Mouse (Mus musculus) intestine, postnatal 0 days (tissue): ENCODE results near the gene Junb. TPM values are rescaled to one million over a fixed set of nuclear protein-coding genes. Genes with fewer than 3 reads are reported as not detected.
A peak's percentile ranks its signal among the peaks of the same experiment; 100 is the strongest.

Experiments used
- ATAC-seq: fragments of 200-750 bp; cut with Nextera tagmentation; 2 replicates; pipeline ENCODE4 v1.8.0; 2017; ENCODE audit warnings: mild to moderate bottlenecking, moderate TSS enrichment, moderate library complexity
- H3K27ac ChIP-seq: fragments of 300-500 bp; sonication (generic); 2 replicates; pipeline ENCODE4 v1.5.1; 2014; ENCODE audit warnings: mild to moderate bottlenecking, low read depth, low read length, moderate library complexity
- H3K27me3 ChIP-seq: fragments of 300-500 bp; sonication (generic); replicated peaks from 2 replicates; pipeline ENCODE4 v1.6.1; 2014; ENCODE audit warnings: low read length, mixed read lengths; ENCODE audit not compliant: control insufficient read depth, insufficient read depth
- H3K36me3 ChIP-seq: fragments of 300-500 bp; sonication (generic); 2 replicates; pipeline ENCODE4 v1.6.1; 2014; ENCODE audit warnings: mild to moderate bottlenecking, moderate library complexity; ENCODE audit not compliant: control insufficient read depth, insufficient read depth
- H3K4me1 ChIP-seq: fragments of 300-500 bp; sonication (generic); replicated peaks from 2 replicates; pipeline ENCODE4 v1.6.1; 2014; ENCODE audit warnings: antibody characterized with exemption, low read length, mixed read lengths; ENCODE audit not compliant: control insufficient read depth, insufficient read depth
- H3K4me2 ChIP-seq: fragments of 300-500 bp; sonication (generic); replicated peaks from 2 replicates; pipeline ENCODE4 v1.6.1; 2014; ENCODE audit warnings: low read depth, mild to moderate bottlenecking, moderate library complexity
- H3K4me3 ChIP-seq: fragments of 300-500 bp; sonication (generic); 2 replicates; pipeline ENCODE4 v1.5.1; 2014; ENCODE audit warnings: low read depth, low read length
- H3K9ac ChIP-seq: fragments of 300-500 bp; sonication (generic); 2 replicates; pipeline ENCODE4 v1.6.1; 2014; ENCODE audit warnings: mild to moderate bottlenecking, low read depth, low read length
- H3K9me3 ChIP-seq: fragments of 300-500 bp; sonication (generic); 2 replicates; pipeline ENCODE4 v1.6.1; 2016; ENCODE audit warnings: mixed run types; ENCODE audit not compliant: control insufficient read depth
- CTCF ChIP-seq: sonication (generic); IDR thresholded peaks from 2 replicates; pipeline ENCODE4 v1.5.1; 2016; ENCODE audit warnings: low read depth, mild to moderate bottlenecking, control low read depth, antibody characterized with exemption, moderate library complexity
- WGBS: fragments of 180-500 bp; shearing (Covaris S2); extraction: QIAGEN DNeasy Blood & Tissue Kit; methylation state at CpG from one replicate; pipeline ENCODE4 v1.1.7; 2014; 5-methylcytosine and 5-hydroxymethylcytosine counted together
- polyA plus RNA-seq: library from polyadenylated mRNA; unstranded; fragments of >200 nt; fragmentation: Nextera tagmentation; extraction: Ambion mirVana; gene quantifications from 2 replicates; pipeline ENCODE4 v1.2.1, GENCODE M21; 2015

Junb gene
- polyA plus RNA-seq, 1 experiment from 2014 or later: 47.6 TPM

DNA sequence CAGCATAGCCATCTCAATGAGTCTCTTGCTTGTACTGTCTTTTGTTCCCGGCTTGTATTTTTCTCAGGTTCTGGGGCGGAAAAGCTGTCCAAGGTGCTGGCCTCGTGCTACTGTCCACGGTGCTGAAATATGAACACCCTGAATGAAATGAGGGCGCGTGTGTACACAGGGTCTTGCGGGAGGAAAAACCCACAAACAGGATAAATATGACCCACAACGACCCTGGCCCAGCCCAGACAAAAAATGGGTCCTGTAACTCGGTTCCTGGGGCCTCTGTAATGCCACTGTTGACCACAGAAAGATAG lies 31.3 kb downstream of the Junb start:
- WGBS: 12% methylated on average over 9 of the region's 9 CpGs
- Histone ChIP-seq H3K4me2 (no peak overlapping the region), H3K36me3 (no peaks in the 10 kb centered on the region), H3K27ac (no peak overlapping the region), H3K4me3 (no peak overlapping the region), H3K9ac (no peak overlapping the region), H3K27me3 (peaks cover 50% of the 10 kb centered on the region), H3K4me1 (no peaks in the 10 kb centered on the region), H3K9me3 (no peaks in the 10 kb centered on the region)
- no peak; the same call in 1 of the 2 replicates for TF ChIP-seq CTCF
- no peak for ATAC-seq

DNA sequence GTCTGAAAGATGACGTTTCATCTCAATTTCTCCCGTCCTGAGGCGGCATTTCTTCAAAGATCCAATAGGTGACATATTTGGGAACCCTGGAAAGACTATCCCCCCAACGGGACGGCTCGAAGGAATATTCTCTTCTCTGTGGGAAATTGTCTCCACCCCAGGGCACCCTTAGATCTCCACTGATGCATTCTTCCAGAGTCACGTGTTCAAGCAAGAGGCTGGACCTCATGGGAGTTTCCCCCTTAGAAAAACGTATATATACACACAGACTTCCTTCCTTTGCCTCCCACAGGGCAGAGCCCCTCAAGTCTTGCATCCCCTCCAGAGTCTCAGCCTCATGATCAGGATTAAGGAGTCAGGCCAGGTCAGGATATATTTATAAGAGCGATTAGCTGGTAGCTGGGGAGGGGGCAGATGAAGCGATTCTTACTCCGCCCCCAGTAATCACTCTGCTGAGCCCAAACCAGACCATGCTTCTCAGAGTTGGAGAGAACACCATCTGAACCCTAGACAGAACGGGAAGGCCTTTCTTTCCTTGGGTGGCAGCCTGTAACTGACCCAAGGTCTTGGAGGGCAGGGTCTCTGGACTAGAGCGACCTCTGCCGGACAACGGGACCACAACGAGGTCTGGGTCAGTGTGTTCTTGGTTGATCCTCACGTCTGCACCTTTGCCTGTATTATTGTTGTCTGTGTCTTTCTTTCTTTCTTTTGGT lies 31.8 kb downstream of the Junb start, which contains the start of gene Rtbdn:
Gene Rtbdn, plus strand, starts transcription at position 464 of the 713 bp plus-strand sequence.
- Histone ChIP-seq H3K9me3 (no peaks in the 10 kb centered on the region), H3K9ac (no peak within 1 kb of the TSS), H3K27me3 (peaks cover 51% of the 10 kb centered on the region), H3K36me3 (no peaks in the 10 kb centered on the region), H3K4me2 (peak within 1 kb of the TSS; percentile 67), H3K27ac (no peak within 1 kb of the TSS), H3K4me3 (peak within 1 kb of the TSS; percentile 32), H3K4me1 (no peaks in the 10 kb centered on the region)
- peak; percentile 52 for TF ChIP-seq CTCF
- ATAC-seq: no peak
- WGBS: 12% methylated on average over 17 of the region's 17 CpGs

DNA sequence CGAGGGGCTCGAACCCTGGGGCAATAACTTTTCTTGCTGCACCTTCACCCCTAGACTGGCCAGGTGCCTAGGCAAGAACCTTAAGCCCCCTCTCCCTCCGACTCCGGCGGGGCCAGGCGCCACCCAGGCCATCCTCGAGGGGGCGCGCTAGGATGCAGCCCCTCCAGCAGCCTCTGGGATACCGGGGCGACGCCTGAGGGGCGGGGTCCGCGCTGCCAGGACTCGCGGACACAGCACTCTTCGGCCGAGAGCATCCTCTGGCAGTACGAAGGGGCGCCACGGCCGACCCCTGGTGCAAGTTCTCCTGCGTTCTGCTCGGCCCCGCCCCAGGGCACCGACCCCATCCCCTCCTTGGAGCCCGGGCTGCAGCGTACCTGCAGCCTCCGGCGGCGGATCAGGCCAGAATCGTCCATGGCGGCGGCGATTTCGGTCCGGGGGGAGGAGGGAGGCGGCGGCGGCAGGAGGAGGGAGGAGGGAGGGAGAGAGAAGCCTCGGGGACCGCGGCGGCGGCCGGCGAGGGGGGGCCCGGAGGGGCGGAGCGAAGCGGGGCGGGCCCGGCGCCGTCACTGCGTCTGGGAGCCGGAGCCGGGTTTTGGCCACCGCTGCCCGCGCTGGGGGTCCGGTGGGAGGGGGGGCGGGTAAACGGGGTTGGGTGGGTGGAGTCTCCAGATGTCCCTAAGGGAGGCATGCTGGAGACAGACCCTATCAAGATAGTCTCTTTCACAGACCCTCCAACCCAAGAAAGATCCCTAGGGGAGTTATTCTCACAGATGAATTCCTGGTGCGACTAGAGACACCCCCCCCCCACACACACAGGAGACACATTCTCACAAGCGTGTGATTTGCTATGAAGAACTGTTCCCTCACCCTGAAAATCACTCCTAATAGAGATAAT lies 32.6 kb downstream of the Junb start:
- under 1% methylated on average over 51 of the region's 67 CpGs for WGBS
- Histone ChIP-seq H3K4me3 (peak overlapping the region; percentile 32), H3K9me3 (no peaks in the 10 kb centered on the region), H3K4me2 (peak overlapping the region; percentile 67), H3K36me3 (no peaks in the 10 kb centered on the region), H3K9ac (no peak overlapping the region), H3K27ac (no peak overlapping the region), H3K4me1 (no peaks in the 10 kb centered on the region), H3K27me3 (peaks cover 51% of the 10 kb centered on the region)
- peak; percentile 43 for TF ChIP-seq CTCF
- peak; percentile 28; the same call in 1 of the 2 replicates for ATAC-seq

DNA sequence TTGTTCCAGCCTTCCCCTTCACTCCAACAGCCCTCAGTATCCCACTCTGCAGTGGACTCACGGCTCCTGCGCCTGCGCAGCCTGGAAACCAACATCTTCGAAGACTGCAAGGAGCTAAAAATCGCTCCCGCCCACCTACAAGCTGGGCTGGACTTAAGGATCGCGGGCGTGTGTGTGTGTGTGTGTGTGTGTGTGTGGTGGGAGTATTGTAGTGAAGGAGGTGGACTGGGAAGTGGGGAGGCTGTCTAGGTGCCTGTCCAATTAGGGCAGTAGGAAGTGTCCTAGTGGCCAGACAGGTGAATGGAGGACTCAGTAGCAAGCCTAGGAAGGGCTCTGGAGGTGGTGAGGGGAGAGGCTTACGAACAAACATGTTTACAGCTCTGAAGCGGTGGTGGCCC lies 33.3 kb downstream of the Junb start:
- peaks cover 46% of the 10 kb centered on the region for H3K27me3 ChIP-seq
- H3K9ac ChIP-seq: no peak overlapping the region
- peak overlapping the region; percentile 67 for H3K4me2 ChIP-seq
- H3K36me3 ChIP-seq: no peaks in the 10 kb centered on the region
- H3K4me1 ChIP-seq: no peaks in the 10 kb centered on the region
- no peak for TF ChIP-seq CTCF
- H3K27ac ChIP-seq: no peak overlapping the region
- ATAC-seq: peak; percentile 46; the same call in 1 of the 2 replicates
- H3K4me3 ChIP-seq: peak overlapping the region; percentile 32; the same call in 1 of the 2 replicates
- 5% methylated on average over 11 of the region's 11 CpGs for WGBS
- no peaks in the 10 kb centered on the region for H3K9me3 ChIP-seq

DNA sequence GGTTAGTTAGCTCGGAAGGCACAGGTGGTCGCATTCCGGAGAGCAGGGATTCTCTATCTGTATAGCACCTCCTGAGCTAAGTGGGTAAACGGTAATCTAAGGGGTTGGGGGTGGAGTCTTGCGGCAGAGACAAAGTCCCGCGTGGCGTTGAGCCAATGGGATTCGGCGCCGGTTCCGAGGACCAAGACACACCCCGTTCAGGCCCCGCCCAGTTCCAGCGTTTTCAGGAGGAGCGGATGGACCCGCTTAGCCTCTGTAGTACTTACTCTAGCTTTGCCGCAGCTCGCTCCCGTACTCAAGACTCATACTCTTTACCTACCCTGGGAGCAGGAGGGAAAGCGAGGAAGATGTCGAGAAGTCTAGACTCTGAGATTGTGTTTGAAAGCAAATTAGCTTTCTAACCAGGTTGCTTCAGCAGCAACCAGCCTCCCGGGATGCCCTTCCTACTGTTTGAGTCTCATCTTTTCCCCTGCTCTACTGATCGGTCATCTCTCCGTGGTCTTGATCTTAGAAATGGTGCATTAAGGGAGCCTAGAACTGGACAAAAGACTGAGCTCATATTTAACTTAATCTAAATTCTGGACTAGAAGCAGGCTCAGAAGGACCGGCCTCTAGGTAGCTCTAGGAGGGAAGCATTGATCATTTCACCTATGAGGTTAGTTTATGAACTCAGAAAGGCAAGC lies 33.9 kb downstream of the Junb start:
- ATAC-seq: no peak
- H3K36me3 ChIP-seq: no peaks in the 10 kb centered on the region
- peak overlapping the region; percentile 27; the same call in 1 of the 2 replicates for H3K4me2 ChIP-seq
- TF ChIP-seq CTCF: no peak
- no peak overlapping the region for H3K27ac ChIP-seq
- H3K27me3 ChIP-seq: peaks cover 45% of the 10 kb centered on the region
- peak overlapping the region; percentile 20; the same call in 1 of the 2 replicates for H3K4me3 ChIP-seq
- no peaks in the 10 kb centered on the region for H3K4me1 ChIP-seq
- H3K9ac ChIP-seq: no peak overlapping the region
- 4% methylated on average over 26 of the region's 26 CpGs for WGBS
- no peaks in the 10 kb centered on the region for H3K9me3 ChIP-seq

DNA sequence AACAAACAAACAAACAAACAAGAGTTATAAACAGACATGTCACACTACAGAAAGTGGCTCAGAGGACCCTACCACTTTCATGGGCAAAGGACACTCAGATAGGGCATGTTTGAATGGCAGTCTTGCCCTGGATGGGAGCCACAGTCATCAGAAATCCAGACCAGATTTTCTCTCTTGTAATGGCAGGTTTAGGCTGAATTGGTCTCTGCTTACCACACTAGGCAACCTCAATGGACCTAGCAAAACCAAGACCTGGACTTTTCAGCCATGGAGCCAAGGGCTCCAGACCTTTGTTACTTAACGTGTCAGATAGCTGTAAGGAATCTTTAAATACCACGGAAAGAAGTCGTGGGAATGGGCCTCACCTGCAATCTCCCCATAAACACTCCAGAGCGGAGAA lies 34.8 kb downstream of the Junb start:
- WGBS: 23% methylated on average over 4 of the region's 4 CpGs
- Histone ChIP-seq H3K4me1 (no peaks in the 10 kb centered on the region), H3K27ac (no peak overlapping the region), H3K27me3 (peaks cover 50% of the 10 kb centered on the region), H3K4me3 (no peak overlapping the region), H3K36me3 (no peaks in the 10 kb centered on the region), H3K4me2 (no peak overlapping the region), H3K9ac (no peak overlapping the region), H3K9me3 (no peaks in the 10 kb centered on the region)
- ATAC-seq: no peak
- TF ChIP-seq CTCF: no peak
